Mouse (Mus musculus) hindbrain, embryonic 16.5 days (tissue): ENCODE measurements around the gene Ccdc160. TPM values are rescaled to one million over a fixed set of nuclear protein-coding genes. Genes with fewer than 3 reads are reported as not detected.
A peak's percentile ranks its signal among the peaks of the same experiment; 100 is the strongest.

Experiments used
- ATAC-seq: fragments of 200-750 bp; cut with Nextera tagmentation; 2 replicates; pipeline ENCODE4 v1.8.0; 2017; ENCODE audit warnings: moderate TSS enrichment, moderate library complexity
- H3K27ac ChIP-seq: fragments of 300-500 bp; sonication (generic); 2 replicates; pipeline ENCODE4 v1.5.1; 2014; ENCODE audit warnings: low read depth, mild to moderate bottlenecking, control low read depth, low read length, moderate library complexity
- H3K27me3 ChIP-seq: fragments of 300-500 bp; sonication (generic); replicated peaks from 2 replicates; pipeline ENCODE4 v1.6.1; 2014; ENCODE audit warnings: low read length; ENCODE audit not compliant: control insufficient read depth, insufficient read depth
- H3K36me3 ChIP-seq: fragments of 300-500 bp; sonication (generic); 2 replicates; pipeline ENCODE4 v1.6.1; 2014; ENCODE audit warnings: mild to moderate bottlenecking, low read length, moderate library complexity, mixed read lengths; ENCODE audit not compliant: control insufficient read depth, insufficient read depth
- H3K4me1 ChIP-seq: fragments of 300-500 bp; sonication (generic); 2 replicates; pipeline ENCODE4 v1.6.1; 2014; ENCODE audit warnings: low read depth, low read length; ENCODE audit not compliant: control insufficient read depth, insufficient read depth
- H3K4me2 ChIP-seq: fragments of 300-500 bp; sonication (generic); 2 replicates; pipeline ENCODE4 v1.6.1; 2014; ENCODE audit warnings: mild to moderate bottlenecking, low read length, control low read depth, moderate library complexity
- H3K4me3 ChIP-seq: fragments of 300-500 bp; sonication (generic); 2 replicates; pipeline ENCODE4 v1.5.1; 2014; ENCODE audit warnings: mild to moderate bottlenecking, low read length, control low read depth, moderate library complexity
- H3K9ac ChIP-seq: fragments of 300-500 bp; sonication (generic); 2 replicates; pipeline ENCODE4 v1.6.1; 2014; ENCODE audit warnings: low read depth, mild to moderate bottlenecking, control low read depth, low read length, moderate library complexity
- H3K9me3 ChIP-seq: fragments of 300-500 bp; sonication (generic); 2 replicates; pipeline ENCODE4 v1.6.1; 2014; ENCODE audit warnings: mild to moderate bottlenecking, low read length, moderate library complexity; ENCODE audit not compliant: control insufficient read depth
- WGBS: fragments of 180-500 bp; shearing (Covaris S2); extraction: QIAGEN DNeasy Blood & Tissue Kit; methylation state at CpG from one replicate; pipeline ENCODE4 v1.1.7; 2014; 5-methylcytosine and 5-hydroxymethylcytosine counted together
- polyA plus RNA-seq: library from polyadenylated mRNA; unstranded; fragments of >200 nt; fragmentation: Nextera tagmentation; extraction: Ambion mirVana; gene quantifications from 2 replicates; pipeline ENCODE4 v1.2.1, GENCODE M21; 2015

Gene Ccdc160
- polyA plus RNA-seq, 1 experiment from 2014 or later = 8.4 TPM

GRCm38 (mm10) chrX:52760191-52760945, 30.6 kb upstream of the Ccdc160 start:
- Histone ChIP-seq H3K9ac (no peak overlapping the region), H3K36me3 (no peaks in the 10 kb centered on the region), H3K27ac (no peak overlapping the region), H3K4me2 (no peak overlapping the region), H3K4me1 (no peaks in the 10 kb centered on the region), H3K4me3 (no peak overlapping the region), H3K27me3 (no peaks in the 10 kb centered on the region), H3K9me3 (no peaks in the 10 kb centered on the region)
- ATAC-seq = no peak
- 68% methylated on average over 4 of the region's 4 CpGs for WGBS

GRCm38 (mm10) chrX:52762221-52762620, 28.8 kb upstream of the Ccdc160 start:
- Histone ChIP-seq H3K27me3 (no peaks in the 10 kb centered on the region), H3K4me1 (no peaks in the 10 kb centered on the region), H3K27ac (no peak overlapping the region), H3K9me3 (no peaks in the 10 kb centered on the region), H3K36me3 (no peaks in the 10 kb centered on the region), H3K4me3 (no peak overlapping the region), H3K9ac (no peak overlapping the region), H3K4me2 (no peak overlapping the region)
- ATAC-seq = no peak
- WGBS = 80% methylated on average over 4 of the region's 4 CpGs

- H3K4me1 ChIP-seq = no peaks in the 10 kb centered on the region
- H3K27me3 ChIP-seq = no peaks in the 10 kb centered on the region
- no peak overlapping the region for H3K27ac ChIP-seq
- WGBS = 49% methylated on average over 3 of the region's 3 CpGs
- no peaks in the 10 kb centered on the region for H3K36me3 ChIP-seq
- no peak overlapping the region for H3K4me3 ChIP-seq
- ATAC-seq = no peak
- H3K4me2 ChIP-seq = no peak overlapping the region
- H3K9ac ChIP-seq = no peak overlapping the region
- H3K9me3 ChIP-seq = no peaks in the 10 kb centered on the region
Observed at GRCm38 (mm10) chrX:52775973-52776372, 15.0 kb upstream of the Ccdc160 start.

- ATAC-seq = no peak
- 83% methylated on average over 5 of the region's 5 CpGs for WGBS
- H3K4me3 ChIP-seq = no peak overlapping the region
Observed at GRCm38 (mm10) chrX:52777671-52778070, 13.3 kb upstream of the Ccdc160 start.

DNA sequence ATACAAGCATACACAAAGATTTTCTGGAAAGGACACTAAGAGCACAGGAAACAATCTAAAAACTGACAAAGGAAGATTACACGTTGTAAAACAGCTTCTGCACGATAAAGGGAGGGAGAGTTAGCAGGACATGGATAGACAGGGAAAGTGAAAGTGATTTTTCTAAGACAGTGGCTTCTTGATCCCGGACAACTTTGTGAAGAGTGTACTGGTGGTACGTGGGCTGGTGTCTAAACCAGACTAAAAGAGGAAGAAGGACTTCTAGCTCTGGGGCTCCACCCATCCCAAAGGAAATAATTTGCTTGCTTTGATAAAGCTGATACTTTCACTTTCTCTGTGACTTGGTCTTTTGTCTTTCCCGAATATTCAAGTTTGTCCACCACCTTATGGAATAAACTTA, 7.1 kb upstream of the Ccdc160 start:
- Histone ChIP-seq H3K9me3 (no peaks in the 10 kb centered on the region), H3K9ac (no peak overlapping the region)
- WGBS = 72% methylated on average over 5 of the region's 5 CpGs

More at GRCm38 (mm10) chrX:52777671-52778070, 13.3 kb upstream of the Ccdc160 start:
- Histone ChIP-seq H3K27me3 (no peaks in the 10 kb centered on the region), H3K9ac (no peak overlapping the region), H3K9me3 (no peaks in the 10 kb centered on the region), H3K4me2 (no peak overlapping the region), H3K4me1 (no peaks in the 10 kb centered on the region), H3K27ac (no peak overlapping the region), H3K36me3 (no peaks in the 10 kb centered on the region)

GRCm38 (mm10) chrX:52791944-52792719, 1.1 kb downstream of the Ccdc160 start:
- H3K27me3 ChIP-seq = no peaks in the 10 kb centered on the region
- peak overlapping the region; percentile 41; the same call in 1 of the 2 replicates for H3K4me3 ChIP-seq
- H3K27ac ChIP-seq = no peak overlapping the region
- H3K4me1 ChIP-seq = no peaks in the 10 kb centered on the region; the same call in 1 of the 2 replicates
- no peak for ATAC-seq
- no peak overlapping the region for H3K9ac ChIP-seq
- no peaks in the 10 kb centered on the region for H3K9me3 ChIP-seq
- 37% methylated on average over 10 of the region's 10 CpGs for WGBS
- peak overlapping the region; percentile 53 for H3K4me2 ChIP-seq
- no peaks in the 10 kb centered on the region for H3K36me3 ChIP-seq

More for the DNA sequence above, 7.1 kb upstream of the Ccdc160 start:
- Histone ChIP-seq H3K4me1 (no peaks in the 10 kb centered on the region), H3K36me3 (no peaks in the 10 kb centered on the region), H3K27me3 (no peaks in the 10 kb centered on the region), H3K27ac (no peak overlapping the region), H3K4me2 (no peak overlapping the region), H3K4me3 (no peak overlapping the region)
- no peak for ATAC-seq

GRCm38 (mm10) chrX:52792861-52793260, 1.9 kb downstream of the Ccdc160 start:
- H3K9ac ChIP-seq = no peak overlapping the region
- WGBS = 36% methylated on average over 6 of the region's 6 CpGs

DNA sequence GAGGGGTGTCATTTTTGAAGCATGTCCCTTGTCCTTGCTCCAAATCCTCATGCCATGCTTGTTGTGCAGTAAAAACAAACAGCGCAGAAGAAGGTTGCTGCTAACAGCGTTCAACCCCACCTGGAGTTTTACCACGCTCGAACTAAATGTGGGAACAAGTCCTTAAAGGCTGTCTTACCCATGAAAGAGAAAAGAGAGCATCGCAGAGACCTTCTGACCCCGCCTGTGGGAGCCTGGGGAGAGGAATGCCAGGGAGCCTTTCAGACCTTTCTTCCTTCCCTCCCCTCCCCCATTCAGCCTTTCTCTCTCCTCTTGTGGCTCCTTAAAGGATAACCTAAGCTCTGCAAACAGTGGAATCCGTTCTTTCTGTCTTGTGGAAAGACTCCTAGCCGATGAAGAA, 4.8 kb downstream of the Ccdc160 start:
- Histone ChIP-seq H3K27ac (no peak overlapping the region), H3K9ac (no peak overlapping the region), H3K27me3 (no peaks in the 10 kb centered on the region), H3K9me3 (no peaks in the 10 kb centered on the region), H3K36me3 (no peaks in the 10 kb centered on the region), H3K4me1 (no peaks in the 10 kb centered on the region; the same call in 1 of the 2 replicates), H3K4me2 (no peak overlapping the region), H3K4me3 (no peak overlapping the region)
- WGBS = 20% methylated on average over 8 of the region's 8 CpGs
- no peak for ATAC-seq

More at GRCm38 (mm10) chrX:52792861-52793260, 1.9 kb downstream of the Ccdc160 start:
- Histone ChIP-seq H3K36me3 (no peaks in the 10 kb centered on the region), H3K9me3 (no peaks in the 10 kb centered on the region), H3K27me3 (no peaks in the 10 kb centered on the region), H3K27ac (no peak overlapping the region), H3K4me1 (no peaks in the 10 kb centered on the region; the same call in 1 of the 2 replicates), H3K4me3 (no peak overlapping the region), H3K4me2 (no peak overlapping the region)
- no peak for ATAC-seq

DNA sequence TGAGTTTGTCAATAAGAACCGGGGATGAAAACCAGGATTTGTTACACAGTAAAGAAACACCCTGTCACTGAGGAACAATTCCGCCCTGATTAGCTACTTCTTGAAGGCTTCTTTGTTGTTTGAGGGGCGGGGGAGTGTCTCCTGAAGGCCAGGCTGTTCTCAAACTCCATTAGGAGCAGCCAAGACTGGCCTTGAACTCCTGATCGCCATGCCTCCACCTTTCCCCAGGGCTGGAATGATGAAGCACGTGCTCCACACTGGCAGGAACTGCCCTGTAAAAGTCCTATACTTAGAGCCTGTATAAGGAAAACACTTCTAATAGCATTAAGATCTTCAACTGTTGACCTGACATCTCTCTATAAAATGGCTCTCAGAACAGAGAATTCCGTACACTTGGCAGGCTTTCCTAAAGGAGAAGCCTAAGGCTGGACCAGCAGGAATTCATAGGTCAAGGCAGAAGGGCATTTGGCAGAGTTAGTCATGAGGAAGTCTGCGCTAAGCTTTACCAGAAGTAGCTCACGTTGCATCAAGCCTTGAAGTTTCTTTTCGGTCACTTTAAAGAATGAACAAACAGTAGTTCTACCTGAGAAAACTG, 6.1 kb downstream of the Ccdc160 start:
- no peaks in the 10 kb centered on the region for H3K27me3 ChIP-seq
- WGBS = 68% methylated on average over 9 of the region's 9 CpGs

More for the DNA sequence above, 6.1 kb downstream of the Ccdc160 start:
- Histone ChIP-seq H3K9me3 (no peaks in the 10 kb centered on the region), H3K4me3 (no peak overlapping the region), H3K36me3 (no peaks in the 10 kb centered on the region), H3K9ac (no peak overlapping the region), H3K4me1 (no peaks in the 10 kb centered on the region), H3K27ac (no peak overlapping the region), H3K4me2 (no peak overlapping the region)
- no peak for ATAC-seq
